Mouse (Mus musculus): ENCODE data around the gene Ccdc7a. TPM values are rescaled to one million over a fixed set of nuclear protein-coding genes. Genes with fewer than 3 reads are reported as not detected.
A peak's percentile ranks its signal among the peaks of the same experiment; 100 is the strongest.
"Not testable (repeated sequence)": the region's sequence is repeated elsewhere in the genome, so short reads cannot be mapped to it uniquely, and the experiment has no call there.

The Ccdc7a gene
- total RNA-seq (2021): not detected
- long read RNA-seq, experiment 1: 0 reads
- long read RNA-seq, experiment 2, partial matches to known transcripts: 0 of 2 reads
- long read RNA-seq, experiment 2, other reads (novel, unspliced or antisense): 2 of 2 reads

GRCm38 (mm10) chr8:129065417-129065816 is at the start of gene Ccdc7a:
Ccdc7a (minus strand) TSS chr8:129065517.
- DNase-seq (ENCODE audit: low spot score in 2 of 2): not testable (repeated sequence)

DNA sequence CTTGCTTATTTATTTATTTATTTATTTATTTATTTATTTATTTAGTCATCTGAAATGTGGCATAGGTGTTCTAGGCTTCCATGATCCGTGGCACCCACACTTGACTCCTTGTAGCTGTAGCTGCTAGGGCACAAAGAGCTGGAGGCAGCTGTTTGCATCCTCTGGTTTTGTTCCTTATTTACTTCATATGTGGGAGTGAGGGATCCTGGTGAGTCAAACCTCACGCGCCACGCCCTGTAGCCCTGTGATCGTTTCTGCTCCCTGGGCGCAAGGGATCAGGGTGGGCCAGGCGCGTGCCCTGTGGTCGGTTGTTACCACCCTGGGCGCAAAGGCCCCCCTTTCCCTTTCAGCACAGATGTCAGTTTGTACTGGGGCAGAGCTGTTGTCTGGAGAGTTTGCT is 1.5 kb upstream of the Ccdc7a start, which contains the start of gene Ccdc7b:
TSS of gene Ccdc7b (plus strand) at position 301 of the 400 bp plus-strand sequence.
- DNase-seq (ENCODE audit: low spot score in 2 of 2): not testable (repeated sequence)

GRCm38 (mm10) chr8:128991389-128991788 is 73.9 kb downstream of the Ccdc7a start:
- DNase-seq (ENCODE audit: low spot score in 2 of 2): no peak

DNA sequence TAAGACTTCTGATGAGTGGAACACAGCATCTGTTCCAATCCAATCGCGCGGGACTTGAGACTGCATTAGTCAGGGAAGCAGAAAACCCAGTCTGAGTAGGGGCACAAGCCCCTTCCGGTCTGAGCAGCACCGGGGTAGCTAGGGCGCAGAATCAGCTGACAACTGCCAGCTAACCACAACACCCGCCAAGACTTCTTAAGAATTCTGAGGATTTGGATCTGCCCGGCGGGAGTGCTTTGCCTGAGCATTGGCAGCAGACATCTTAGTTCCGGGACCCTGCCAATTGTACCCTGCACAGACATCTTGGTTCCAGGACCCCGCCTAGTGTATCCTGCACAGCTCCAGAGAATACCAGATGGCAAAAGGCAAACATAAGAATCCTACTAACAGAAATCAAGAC is 116.4 kb downstream of the Ccdc7a start:
- not testable (repeated sequence) for DNase-seq (ENCODE audit: low spot score in 2 of 2)

DNA sequence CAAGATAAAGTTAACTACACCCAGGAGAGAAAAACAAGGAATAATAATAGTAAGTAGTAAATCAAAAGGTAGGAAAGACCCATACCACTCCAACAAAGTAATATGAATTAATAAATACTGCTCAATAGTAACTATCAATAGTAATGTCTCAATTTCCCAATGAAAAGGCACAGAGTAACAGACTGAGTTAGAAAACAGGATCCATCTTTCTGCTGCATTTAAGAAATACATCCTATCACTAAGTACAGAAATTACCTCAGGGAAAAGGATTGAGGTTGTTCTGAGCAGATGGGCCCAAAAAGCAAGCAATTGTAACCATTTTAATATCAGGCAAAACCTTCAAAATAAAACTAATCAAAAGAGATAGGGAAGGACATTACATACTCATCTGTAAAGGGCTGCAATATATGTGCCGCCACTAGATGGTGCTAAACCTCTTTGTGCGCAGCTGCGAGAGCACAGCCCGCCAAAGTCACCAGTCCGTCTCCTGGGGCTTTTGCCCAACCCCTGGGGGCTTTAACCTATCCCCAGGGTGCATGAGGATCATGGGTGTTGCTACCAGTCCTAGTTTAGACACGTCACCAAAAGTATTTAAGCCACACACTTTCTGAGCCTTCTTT is 124.2 kb downstream of the Ccdc7a start:
- peak; percentile 47 to 48 for DNase-seq (ENCODE audit: low spot score in 2 of 2)

- no peak for DNase-seq (ENCODE audit: low spot score in 2 of 2)
Measured at GRCm38 (mm10) chr8:128933446-128933845, 131.9 kb downstream of the Ccdc7a start.

DNA sequence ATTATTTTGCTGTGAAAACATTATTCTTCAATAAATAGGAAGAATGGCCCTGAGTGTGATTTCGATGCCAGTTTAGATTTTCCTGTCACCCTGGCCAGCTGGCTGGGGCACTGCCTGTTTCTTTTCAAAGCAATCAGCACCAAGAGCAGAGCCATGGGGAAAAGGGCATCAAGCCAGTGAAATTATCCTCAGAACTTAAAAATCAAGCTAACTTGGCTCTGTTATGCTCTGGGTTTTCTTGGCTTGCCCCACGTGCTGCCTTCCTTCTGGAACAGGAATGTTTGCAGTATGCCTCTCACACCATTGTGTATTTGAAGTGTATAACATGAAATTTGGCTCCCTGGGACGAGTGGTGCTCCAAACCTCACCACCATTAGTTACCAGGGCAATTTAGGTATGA is 182.6 kb downstream of the Ccdc7a start:
- peak in 1 of 2 experiments; percentile 11 for DNase-seq (ENCODE audit: low spot score in 2 of 2)

GRCm38 (mm10) chr8:128843749-128844148 is 221.6 kb downstream of the Ccdc7a start:
- no peak for DNase-seq (ENCODE audit: low spot score in 2 of 2)

DNA sequence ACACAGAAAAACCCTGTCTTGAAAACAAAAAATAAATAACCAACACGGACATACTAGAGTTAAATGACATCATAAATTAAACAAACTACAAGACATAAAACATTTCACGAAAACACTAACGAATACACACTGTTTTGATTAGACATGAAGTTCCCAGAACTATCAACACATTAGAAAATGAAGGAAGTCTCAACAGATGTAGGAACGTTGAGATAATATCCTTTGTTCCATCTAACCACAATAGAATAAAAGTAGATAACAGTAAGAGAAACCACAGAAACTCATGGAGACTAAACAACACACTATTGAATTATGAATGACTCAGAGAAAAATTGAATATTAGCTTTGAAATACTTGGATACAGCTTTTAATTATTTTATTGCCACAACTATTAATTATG is 252.8 kb downstream of the Ccdc7a start:
- DNase-seq (ENCODE audit: low spot score in 2 of 2): no peak

DNA sequence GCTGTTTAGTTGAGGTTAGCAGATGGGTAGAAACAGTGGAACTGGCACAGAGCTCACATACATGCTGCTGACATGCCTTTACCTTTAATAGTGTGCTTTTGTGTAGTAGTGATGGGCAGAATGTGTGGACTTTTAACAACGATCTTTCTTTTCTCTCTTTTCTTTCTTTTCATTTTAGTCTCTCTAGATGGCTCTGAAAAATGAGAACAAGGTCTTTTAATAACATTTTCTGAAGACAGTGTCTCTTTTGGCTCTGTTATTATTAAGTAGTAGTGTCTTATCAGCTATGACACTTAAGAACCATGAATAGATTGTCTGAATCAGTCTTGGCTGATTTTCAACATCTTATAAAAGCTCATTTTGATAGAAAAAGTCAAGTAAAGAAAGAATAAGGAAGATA is 266.7 kb downstream of the Ccdc7a start, which contains the start of gene Gm3952:
TSS of gene Gm3952 (minus strand) at position 101 of the 400 bp plus-strand sequence.
- no peak for DNase-seq (ENCODE audit: low spot score in 2 of 2)

GRCm38 (mm10) chr8:128735692-128736091 is 329.6 kb downstream of the Ccdc7a start:
- no peak for DNase-seq (ENCODE audit: low spot score in 2 of 2)

GRCm38 (mm10) chr8:128734118-128734517 is 331.2 kb downstream of the Ccdc7a start:
- DNase-seq (ENCODE audit: low spot score in 2 of 2): peak in 1 of 2 experiments; percentile 32

GRCm38 (mm10) chr8:128732254-128732653 is 333.1 kb downstream of the Ccdc7a start:
- no peak for DNase-seq (ENCODE audit: low spot score in 2 of 2)

DNA sequence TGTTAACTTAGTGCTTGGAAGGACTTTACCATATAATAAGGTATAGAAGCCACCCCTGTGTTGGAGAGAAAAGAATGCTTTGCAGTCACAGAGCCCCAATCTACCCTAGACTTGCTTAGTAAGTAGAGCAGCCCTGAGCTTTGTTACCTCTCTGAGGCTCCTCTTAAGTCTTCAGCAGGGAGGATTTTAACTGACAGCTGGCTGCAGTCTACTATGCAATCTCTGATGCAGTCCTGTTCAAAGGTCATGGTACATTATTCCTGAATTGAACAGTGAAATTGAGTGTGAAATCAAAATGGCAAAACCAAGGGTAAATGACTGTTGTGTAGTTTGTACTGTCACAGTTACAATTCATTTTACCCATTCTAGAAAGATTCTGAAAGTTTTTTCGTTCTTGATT is 338.1 kb downstream of the Ccdc7a start:
- no peak for DNase-seq (ENCODE audit: low spot score in 2 of 2)

- DNase-seq (ENCODE audit: low spot score in 2 of 2): peak in 1 of 2 experiments; percentile 49
Measured at GRCm38 (mm10) chr8:128724819-128725218, 340.5 kb downstream of the Ccdc7a start.

GRCm38 (mm10) chr8:128716184-128716583 is 349.1 kb downstream of the Ccdc7a start:
- DNase-seq (ENCODE audit: low spot score in 2 of 2): peak in 1 of 2 experiments; percentile 39

DNA sequence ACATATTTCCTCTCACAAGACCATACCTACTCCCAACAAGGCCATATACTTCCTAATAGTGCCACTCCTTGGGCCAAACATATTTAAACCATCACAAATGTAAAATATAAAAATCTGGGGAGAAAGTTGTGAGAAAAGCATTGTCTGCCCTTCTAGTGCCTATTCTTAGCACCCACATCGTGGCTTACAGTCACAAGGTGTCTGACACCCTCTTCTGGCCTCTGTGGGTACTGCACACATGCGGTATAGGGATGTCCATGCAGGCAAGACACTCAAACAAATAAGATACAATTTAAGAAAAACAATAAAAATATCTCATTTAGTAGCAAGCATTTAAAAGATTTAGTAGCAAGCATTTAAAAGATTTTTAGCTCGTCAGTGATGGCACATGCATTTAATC is 356.1 kb downstream of the Ccdc7a start:
- DNase-seq (ENCODE audit: low spot score in 2 of 2): peak; percentile 53 to 68

DNA sequence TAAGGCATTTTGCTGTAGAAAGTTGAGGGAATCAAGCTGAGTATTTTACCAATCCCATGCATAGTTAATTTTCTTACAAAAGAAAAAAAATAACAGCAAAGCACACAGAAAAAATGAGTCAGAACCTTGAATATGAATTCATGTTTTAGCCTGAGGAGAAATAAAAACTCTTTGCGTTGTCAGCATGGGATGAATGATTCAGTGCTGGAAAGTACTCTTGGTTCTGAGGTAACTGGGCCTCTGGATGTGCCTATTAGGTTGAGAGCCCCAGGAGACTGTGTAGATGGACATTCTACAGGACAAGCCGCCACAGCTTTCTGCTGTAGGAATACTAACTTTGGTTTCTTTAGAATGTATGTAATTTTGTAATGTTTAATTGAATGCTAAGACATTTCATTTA is 360.5 kb downstream of the Ccdc7a start:
- DNase-seq (ENCODE audit: low spot score in 2 of 2): no peak

DNA sequence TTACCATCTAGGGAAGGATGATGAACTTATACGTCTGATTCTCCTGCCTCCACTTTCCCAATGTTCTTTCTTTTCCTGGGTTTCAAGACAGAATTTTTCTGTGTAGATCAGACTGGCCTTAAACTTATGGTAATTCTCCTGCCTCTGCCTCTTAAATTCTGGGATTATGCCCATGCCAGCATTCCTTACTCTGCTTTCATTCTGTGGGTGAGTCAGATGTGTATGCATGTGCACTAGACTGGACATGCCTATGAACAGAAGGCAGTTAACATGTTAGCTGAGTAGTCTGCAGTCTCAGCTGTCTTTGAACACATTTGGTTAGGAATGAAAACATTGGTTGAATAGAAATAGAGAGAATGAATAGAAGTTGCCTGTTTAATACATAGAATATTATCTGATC is 360.9 kb downstream of the Ccdc7a start:
- DNase-seq (ENCODE audit: low spot score in 2 of 2): no peak

DNA sequence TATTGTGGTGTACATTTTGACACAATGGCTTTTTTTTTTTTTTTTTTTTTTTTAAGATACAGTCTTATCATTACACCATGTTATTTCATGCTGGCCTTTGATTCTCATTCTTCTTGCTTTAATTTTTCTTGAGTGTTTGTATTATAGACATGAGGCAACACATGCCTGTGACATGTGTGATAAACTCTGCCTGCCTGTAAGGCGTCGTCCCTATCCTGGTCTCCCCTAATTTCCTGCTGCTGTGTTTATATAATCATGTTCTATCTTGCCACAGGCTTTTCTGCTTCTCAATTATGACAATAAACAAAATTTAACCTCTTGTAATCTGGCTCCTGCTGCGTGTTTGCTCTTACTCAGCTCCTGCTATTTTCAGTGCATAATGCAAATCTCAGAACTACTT is 367.4 kb downstream of the Ccdc7a start:
- no peak for DNase-seq (ENCODE audit: low spot score in 2 of 2)

GRCm38 (mm10) chr8:128696701-128697397 is 368.5 kb downstream of the Ccdc7a start:
- no peak for DNase-seq (ENCODE audit: low spot score in 2 of 2)

- DNase-seq (ENCODE audit: low spot score in 2 of 2): no peak
Measured at GRCm38 (mm10) chr8:128690056-128690455, 375.3 kb downstream of the Ccdc7a start.
